Mouse (Mus musculus) liver, embryonic 14.5 days (tissue): ENCODE data around the gene Prrc2c.

Experiments
- CTCF ChIP-seq: IDR thresholded peaks from 2 replicates; pipeline ENCODE4 v1.5.1; 2016; ENCODE audit warnings: antibody characterized with exemption, low read depth, control low read depth
- EP300 ChIP-seq: IDR thresholded peaks from 2 replicates; pipeline ENCODE4 v1.6.1; 2016; ENCODE audit warnings: antibody characterized with exemption, low read depth

GRCm38 (mm10) chr1:162643752-162644151 lies 96.6 kb downstream of the Prrc2c start:
- TF ChIP-seq CTCF (no peak), EP300 (no peak)
